In the genomic region with DNA sequence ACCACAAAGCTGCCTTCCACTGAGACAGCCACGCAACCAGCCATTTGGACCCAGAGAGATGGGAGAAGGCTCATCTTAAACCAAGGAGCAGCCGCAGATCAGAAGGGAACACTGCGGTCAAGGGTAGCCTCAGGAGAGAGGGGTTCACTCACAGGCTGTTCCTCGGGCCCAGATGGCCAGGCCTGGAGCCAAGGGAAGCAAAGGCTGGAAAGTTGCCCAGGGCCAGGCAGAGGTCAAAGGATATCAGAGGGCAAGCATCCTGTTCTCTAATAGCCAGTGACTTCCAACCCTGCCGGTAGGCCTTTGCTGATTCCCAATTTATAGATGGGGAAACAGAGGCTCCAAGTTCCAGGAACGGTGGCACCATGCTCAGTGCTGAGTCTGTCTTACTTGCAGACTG, we compare ENCODE assay signal across 8 mouse cellular contexts. TPM values are rescaled to one million over a fixed set of nuclear protein-coding genes. Genes with fewer than 3 reads are reported as not detected.
DNase-seq lines count a peak whose midpoint lies in the region; ATAC-seq and TF ChIP-seq lines count a peak whose summit lies in the region.

No protein-coding gene starts in this region.

- peak overlapping the region; percentile 24 for H3K27ac ChIP-seq in liver, adult 2 months (replicated peaks; ENCODE audit: insufficient read depth, low read depth, low read length)
- H3K27ac ChIP-seq in liver, embryonic 11.5 days (ENCODE audit: low read depth, low read length), result no peak overlapping the region
- H3K27ac ChIP-seq in neural tube, embryonic 15.5 days (replicated peaks), result 0 out of 2 replicates have a peak overlapping the region, but pooled peaks have one; percentile 23
- no peak overlapping the region for H3K27ac ChIP-seq in midbrain, embryonic 11.5 days (ENCODE audit: low read depth, low read length)

- no peak overlapping the region for H3K4me3 ChIP-seq in liver, adult 2 months (ENCODE audit: insufficient read depth, low read depth, low read length)
- no peak overlapping the region for H3K4me3 ChIP-seq in liver, embryonic 11.5 days (ENCODE audit: low read depth, low read length)
- H3K4me3 ChIP-seq in neural tube, embryonic 15.5 days (replicated peaks), result no peak overlapping the region
- no peak overlapping the region for H3K4me3 ChIP-seq in midbrain, embryonic 11.5 days (ENCODE audit: low read depth, low read length)

- H3K9ac ChIP-seq in liver, adult 2 months (ENCODE audit: low read depth, low read length), result no peak overlapping the region
- no peak overlapping the region for H3K9ac ChIP-seq in liver, embryonic 11.5 days (ENCODE audit: low read depth, low read length)
- no peak overlapping the region for H3K9ac ChIP-seq in neural tube, embryonic 15.5 days (replicated peaks)
- no peak overlapping the region for H3K9ac ChIP-seq in midbrain, embryonic 11.5 days (ENCODE audit: low read length)

- intact Hi-C loops in gastrocnemius, postnatal 36 days (cut with DNase I), result no loop called here

- WGBS in liver, adult 2 months, result 3% methylated on average over 6 of the region's 6 CpGs
- 63% methylated on average over 6 of the region's 6 CpGs for WGBS in liver, embryonic 11.5 days
- WGBS in neural tube, embryonic 15.5 days, result 85% methylated on average over 6 of the region's 6 CpGs
- WGBS in midbrain, embryonic 11.5 days, result 83% methylated on average over 6 of the region's 6 CpGs

- H3K27me3 ChIP-seq in liver, adult 2 months (ENCODE audit: control insufficient read depth, insufficient read depth, low read length), result no peaks in the 10 kb centered on the region
- H3K27me3 ChIP-seq in liver, embryonic 11.5 days (replicated peaks; ENCODE audit: control insufficient read depth, insufficient read depth, low read length), result no peaks in the 10 kb centered on the region
- no peaks in the 10 kb centered on the region for H3K27me3 ChIP-seq in neural tube, embryonic 15.5 days (replicated peaks)
- H3K27me3 ChIP-seq in midbrain, embryonic 11.5 days (ENCODE audit: control insufficient read depth, insufficient read depth, low read length), result no peaks in the 10 kb centered on the region

- no peaks in the 10 kb centered on the region for H3K9me3 ChIP-seq in liver, embryonic 11.5 days (ENCODE audit: control insufficient read depth, low read length)
- no peaks in the 10 kb centered on the region for H3K9me3 ChIP-seq in neural tube, embryonic 15.5 days (replicated peaks)
- H3K9me3 ChIP-seq in midbrain, embryonic 11.5 days (ENCODE audit: control insufficient read depth, low read length), result no peaks in the 10 kb centered on the region

- peaks cover 29% of the 10 kb centered on the region for H3K79me2 ChIP-seq in liver, adult 2 months (ENCODE audit: control insufficient read depth, insufficient read depth, low read length)

- ATAC-seq in liver, embryonic 11.5 days (replicated peaks; ENCODE audit: low FRiP score), result no peak
- ATAC-seq in neural tube, embryonic 15.5 days (ENCODE audit: low FRiP score), result no peak
- no peak for ATAC-seq in midbrain, embryonic 11.5 days (ENCODE audit: low FRiP score)

- H3K36me3 ChIP-seq in liver, adult 2 months (ENCODE audit: control insufficient read depth, insufficient read depth, low read length), result peaks cover 13% of the 10 kb centered on the region; the same call in 1 of the 2 replicates
- H3K36me3 ChIP-seq in liver, embryonic 11.5 days (ENCODE audit: control insufficient read depth, insufficient read depth, low read length), result peaks cover 8% of the 10 kb centered on the region; the same call in 1 of the 2 replicates
- H3K36me3 ChIP-seq in neural tube, embryonic 15.5 days, result peaks cover 21% of the 10 kb centered on the region; the same call in 1 of the 2 replicates
- H3K36me3 ChIP-seq in midbrain, embryonic 11.5 days (ENCODE audit: control insufficient read depth, insufficient read depth, low read length), result no peaks in the 10 kb centered on the region

- TF ChIP-seq CTCF in liver, adult 2 months (IDR thresholded peaks at IDR 0.05; ENCODE audit: low read depth, low read length), result no peak

- peak; percentile 82 for DNase-seq in liver, adult 2 months (ENCODE audit: extremely low read depth, low read depth, low spot score)
- DNase-seq in liver, embryonic 11.5 days (ENCODE audit: low spot score), result no peak
- DNase-seq in gastrocnemius, postnatal 36 days, result peak; percentile 80 to 81
- DNase-seq in kidney, adult 9 months, result peak; percentile 90
- no peak for DNase-seq in right cerebral cortex, postnatal 36 days (ENCODE audit: low spot score in 2 of 2)
- DNase-seq in thymus, postnatal 4 days, result no peak
- no peak for DNase-seq in midbrain, embryonic 11.5 days (ENCODE audit: low spot score, missing footprints)

- H3K4me2 ChIP-seq in liver, embryonic 11.5 days, result no peak overlapping the region
- no peak overlapping the region for H3K4me2 ChIP-seq in neural tube, embryonic 15.5 days
- H3K4me2 ChIP-seq in midbrain, embryonic 11.5 days, result no peak overlapping the region

- peaks cover 32% of the 10 kb centered on the region for H3K4me1 ChIP-seq in liver, adult 2 months (ENCODE audit: control insufficient read depth, insufficient read depth, low read length)
- H3K4me1 ChIP-seq in liver, embryonic 11.5 days (replicated peaks; ENCODE audit: control insufficient read depth, insufficient read depth, low read length), result peaks cover 35% of the 10 kb centered on the region
- H3K4me1 ChIP-seq in neural tube, embryonic 15.5 days, result peaks cover 41% of the 10 kb centered on the region
- peaks cover 2% of the 10 kb centered on the region for H3K4me1 ChIP-seq in midbrain, embryonic 11.5 days (ENCODE audit: control insufficient read depth, insufficient read depth, low read length)

- TF ChIP-seq POLR2A in liver, adult 2 months (IDR thresholded peaks at IDR 0.05; ENCODE audit: extremely low read depth, insufficient read depth, low read length), result no peak

RNA-seq across cellular contexts. Expression of a gene that starts 9.0 kb away (rescaled TPM):
- total RNA-seq in liver, adult 2 months (2014; rRNA removed), result 18.3 and 27.5 TPM in 2 replicates
- 69.5 and 86.0 TPM in 2 replicates for polyA plus RNA-seq in liver, adult 2 months (2012; rRNA removed)
- polyA plus RNA-seq in liver, embryonic 11.5 days (2014; fragmentation: Nextera tagmentation; extraction: Ambion mirVana), result 38.8 and 41.6 TPM in 2 replicates
- 10 to 100 TPM; 73.8 to 80.2 TPM for total RNA-seq in gastrocnemius, postnatal 36 days (2021)
- polyA plus RNA-seq in neural tube, embryonic 15.5 days (2015; fragmentation: Nextera tagmentation; extraction: Ambion mirVana), result 58.2 and 74.6 TPM in 2 replicates
- polyA plus RNA-seq in midbrain, embryonic 11.5 days (2014; fragmentation: Nextera tagmentation; extraction: Ambion mirVana), result 23.5 and 25.2 TPM in 2 replicates

RNA-seq across cellular contexts. Expression of a gene that starts 26.0 kb away (rescaled TPM):
- 1.2 and 1.5 TPM in 2 replicates for total RNA-seq in liver, adult 2 months (2014; rRNA removed)
- polyA plus RNA-seq in liver, adult 2 months (2012; rRNA removed), result 0.81 and 1.2 TPM in 2 replicates
- polyA plus RNA-seq in liver, embryonic 11.5 days (2014; fragmentation: Nextera tagmentation; extraction: Ambion mirVana), result 24.5 and 25.8 TPM in 2 replicates
- total RNA-seq in gastrocnemius, postnatal 36 days (2021), result 1 to 10 TPM; 3.6 to 4.1 TPM
- polyA plus RNA-seq in neural tube, embryonic 15.5 days (2015; fragmentation: Nextera tagmentation; extraction: Ambion mirVana), result 24.3 and 24.4 TPM in 2 replicates
- 19.3 and 19.7 TPM in 2 replicates for polyA plus RNA-seq in midbrain, embryonic 11.5 days (2014; fragmentation: Nextera tagmentation; extraction: Ambion mirVana)

RNA-seq across cellular contexts. Expression of a gene that starts 26.9 kb away (rescaled TPM):
- total RNA-seq in liver, adult 2 months (2014; rRNA removed), result 0.74 and 1.1 TPM in 2 replicates
- polyA plus RNA-seq in liver, adult 2 months (2012; rRNA removed), result 1.7 and 1.9 TPM in 2 replicates
- 39.9 and 43.2 TPM in 2 replicates for polyA plus RNA-seq in liver, embryonic 11.5 days (2014; fragmentation: Nextera tagmentation; extraction: Ambion mirVana)
- 1 to 10 TPM; 5.1 to 6.5 TPM for total RNA-seq in gastrocnemius, postnatal 36 days (2021)
- 29.8 and 38.9 TPM in 2 replicates for polyA plus RNA-seq in neural tube, embryonic 15.5 days (2015; fragmentation: Nextera tagmentation; extraction: Ambion mirVana)
- 33.0 and 36.2 TPM in 2 replicates for polyA plus RNA-seq in midbrain, embryonic 11.5 days (2014; fragmentation: Nextera tagmentation; extraction: Ambion mirVana)

RNA-seq across cellular contexts. Expression of a gene that starts 32.7 kb away (rescaled TPM):
- 0.65 and 1.3 TPM in 2 replicates for total RNA-seq in liver, adult 2 months (2014; rRNA removed)
- polyA plus RNA-seq in liver, adult 2 months (2012; rRNA removed), result 0.40 and 1.2 TPM in 2 replicates
- polyA plus RNA-seq in liver, embryonic 11.5 days (2014; fragmentation: Nextera tagmentation; extraction: Ambion mirVana), result 0.82 and 1.5 TPM in 2 replicates
- under 1 TPM in 1 of 2 experiments, not detected in 1; 0.23 TPM for total RNA-seq in gastrocnemius, postnatal 36 days (2021)
- polyA plus RNA-seq in neural tube, embryonic 15.5 days (2015; fragmentation: Nextera tagmentation; extraction: Ambion mirVana), result 233 and 264 TPM in 2 replicates
- polyA plus RNA-seq in midbrain, embryonic 11.5 days (2014; fragmentation: Nextera tagmentation; extraction: Ambion mirVana), result 16.4 TPM in 2 replicates

RNA-seq across cellular contexts. Expression of a gene that starts 53.0 kb away (rescaled TPM):
- total RNA-seq in liver, adult 2 months (2014; rRNA removed), result 4.4 and 5.2 TPM in 2 replicates
- polyA plus RNA-seq in liver, adult 2 months (2012; rRNA removed), result 3.9 and 4.8 TPM in 2 replicates
- polyA plus RNA-seq in liver, embryonic 11.5 days (2014; fragmentation: Nextera tagmentation; extraction: Ambion mirVana), result 70.4 and 74.0 TPM in 2 replicates
- total RNA-seq in gastrocnemius, postnatal 36 days (2021), result 1 to 10 TPM; 7.5 to 8.1 TPM
- 118 and 121 TPM in 2 replicates for polyA plus RNA-seq in neural tube, embryonic 15.5 days (2015; fragmentation: Nextera tagmentation; extraction: Ambion mirVana)
- polyA plus RNA-seq in midbrain, embryonic 11.5 days (2014; fragmentation: Nextera tagmentation; extraction: Ambion mirVana), result 88.9 and 91.6 TPM in 2 replicates

Comparison
In these comparisons a context has a peak if more than half of its experiments do, and no peak if none do; other contexts are left out.
1. DNase-seq: peak in liver, adult 2 months (single experiment), gastrocnemius, postnatal 36 days (2 of 2) and kidney, adult 9 months (single experiment); none in liver, embryonic 11.5 days (single experiment), right cerebral cortex, postnatal 36 days (0 of 2), thymus, postnatal 4 days (single experiment) and midbrain, embryonic 11.5 days (single experiment).
2. H3K27ac ChIP-seq: peak in liver, adult 2 months (single experiment) and neural tube, embryonic 15.5 days (single experiment); none in liver, embryonic 11.5 days (single experiment) and midbrain, embryonic 11.5 days (single experiment).
3. RNA of a gene that starts 26.9 kb away (polyA plus RNA-seq): 39.9 to 43.2 TPM in liver, embryonic 11.5 days, 33.0 to 36.2 TPM in midbrain, embryonic 11.5 days and 29.8 to 38.9 TPM in neural tube, embryonic 15.5 days; 1.7 to 1.9 TPM in liver, adult 2 months; every median in the first group is over 10 times any median in the second.